In genomic region chr2:158145528-158146065, GRCm38 (mm10) we compare ENCODE assay signal across 8 mouse cellular contexts. TPM values are rescaled to one million over a fixed set of nuclear protein-coding genes. Genes with fewer than 3 reads are reported as not detected.
DNase-seq lines count a peak whose midpoint lies in the region; ATAC-seq and TF ChIP-seq lines count a peak whose summit lies in the region.

No protein-coding gene starts in this region.

- no peaks in the 10 kb centered on the region for H3K36me3 ChIP-seq in testis, adult 2 months (ENCODE audit: control insufficient read depth, insufficient read depth, low read length)
- H3K36me3 ChIP-seq in liver, embryonic 13.5 days, result peaks cover 27% of the 10 kb centered on the region

- peak overlapping the region; percentile 95 for H3K27ac ChIP-seq in gastrocnemius, adult 2 months
- H3K27ac ChIP-seq in testis, adult 2 months (ENCODE audit: control insufficient read depth, insufficient read depth, low read depth, low read length), result peak overlapping the region; percentile 33; the same call in 1 of the 2 replicates
- peak overlapping the region; percentile 98 for H3K27ac ChIP-seq in liver, embryonic 13.5 days

- H3K4me3 ChIP-seq in gastrocnemius, adult 2 months, result peak overlapping the region; percentile 81
- H3K4me3 ChIP-seq in testis, adult 2 months (ENCODE audit: control insufficient read depth, low read depth, low read length), result peak overlapping the region; percentile 54
- H3K4me3 ChIP-seq in liver, embryonic 13.5 days (replicated peaks), result peak overlapping the region; percentile 83

- H3K9me3 ChIP-seq in liver, embryonic 13.5 days (replicated peaks), result no peaks in the 10 kb centered on the region

- H3K27me3 ChIP-seq in testis, adult 2 months (ENCODE audit: control insufficient read depth, insufficient read depth, low read length), result no peaks in the 10 kb centered on the region
- no peaks in the 10 kb centered on the region for H3K27me3 ChIP-seq in liver, embryonic 13.5 days

- intact Hi-C loops in gastrocnemius, adult 2 months (cut with DNase I), result loop anchor here (1.0 kb wide), 2 partner anchors 38 to 97 kb away; no protein-coding TSS in a partner anchor

- peak; percentile 18 for DNase-seq in gastrocnemius, adult 2 months
- DNase-seq in gastrocnemius, postnatal 10 days, result no peak
- no peak for DNase-seq in testis, postnatal 10 days (ENCODE audit: low spot score)
- DNase-seq in liver, embryonic 13.5 days, result no peak
- no peak for DNase-seq in cerebellum, postnatal 36 days
- no peak for DNase-seq in cerebellum, adult 11 months
- no peak for DNase-seq in adrenal gland, adult 2 months

- H3K4me2 ChIP-seq in liver, embryonic 13.5 days, result peak overlapping the region; percentile 93

- no peak for TF ChIP-seq CTCF in gastrocnemius, adult 2 months (IDR thresholded peaks at IDR 0.05)
- TF ChIP-seq CTCF in testis, adult 2 months (IDR thresholded peaks at IDR 0.05; ENCODE audit: control insufficient read depth, insufficient read depth, insufficient replicate concordance, low read depth, low read length), result no peak

- TF ChIP-seq POLR2A in testis, adult 2 months (IDR thresholded peaks at IDR 0.05; ENCODE audit: control insufficient read depth, low read depth, low read length), result no peak

- 46% methylated on average over 5 of the region's 5 CpGs for WGBS in liver, embryonic 13.5 days (ENCODE audit: insufficient replicate concordance)

- ATAC-seq in liver, embryonic 13.5 days (ENCODE audit: low read depth), result no peak

- H3K9ac ChIP-seq in liver, embryonic 13.5 days, result peak overlapping the region; percentile 92

- H3K4me1 ChIP-seq in testis, adult 2 months (ENCODE audit: control insufficient read depth, insufficient read depth, low read length), result no peaks in the 10 kb centered on the region; the same call in 1 of the 2 replicates
- H3K4me1 ChIP-seq in liver, embryonic 13.5 days (replicated peaks), result peaks cover 75% of the 10 kb centered on the region

RNA-seq across cellular contexts. Expression of gene Tgm2, which starts 0.6 kb away (rescaled TPM):
- total RNA-seq in gastrocnemius, adult 2 months (2021), result 10 to 100 TPM; 44.2 to 55.4 TPM
- total RNA-seq in gastrocnemius, postnatal 10 days (2021), result 10 to 100 TPM; 55.0 to 69.1 TPM
- 9.5 and 10.0 TPM in 2 replicates for polyA plus RNA-seq in testis, adult 2 months (2012; rRNA removed)
- polyA plus RNA-seq in liver, embryonic 13.5 days (2015; fragmentation: Nextera tagmentation; extraction: Ambion mirVana), result 63.8 and 68.2 TPM in 2 replicates
- 100 to 1,000 TPM in 1 of 2 experiments, 10 to 100 TPM in 1; 63.6 to 105 TPM for total RNA-seq in adrenal gland, adult 2 months (2021)
- polyA plus RNA-seq in adrenal gland, adult 2 months (2012; rRNA removed), result 66.9 and 71.9 TPM in 2 replicates

Comparison
In these comparisons a context has a peak if more than half of its experiments do, and no peak if none do; other contexts are left out.
1. H3K27ac ChIP-seq: peak in every context shown above with its lines; median percentile 98 in liver, embryonic 13.5 days; 95 in gastrocnemius, adult 2 months; 33 in testis, adult 2 months.